Comparison of ENCODE assay signal across 11 mouse cellular contexts in genomic region chr4:22392777-22393473, GRCm38 (mm10). TPM values are rescaled to one million over a fixed set of nuclear protein-coding genes. Genes with fewer than 3 reads are reported as not detected.
DNase-seq lines count a peak whose midpoint lies in the region; ATAC-seq lines count a peak whose summit lies in the region.
"Had no signal": no experiment of that assay in that cellular context is flagged by ENCODE, and none has a peak within 500 bp of the region (broad histone marks: within the 10 kb centered on the region; RNA-seq: fewer than 3 reads in every experiment).

No protein-coding gene starts in this region.

- 66% methylated on average over 13 of the region's 13 CpGs for WGBS in embryonic facial prominence, embryonic 14.5 days
- 75% methylated on average over 13 of the region's 13 CpGs for whole genome bisulfite sequencing in hindbrain, embryonic 10.5 days
- 48% methylated on average over 13 of the region's 13 CpGs for WGBS in midbrain, embryonic 16.5 days

- H3K27ac ChIP-seq in embryonic facial prominence, embryonic 14.5 days (replicated peaks; ENCODE audit: low read depth, low read length), result no peak overlapping the region
- H3K27ac ChIP-seq in hindbrain, embryonic 10.5 days, result peak overlapping the region; percentile 35; the same call in 1 of the 2 replicates
- no peak overlapping the region for H3K27ac ChIP-seq in midbrain, embryonic 16.5 days (ENCODE audit: low read length)
- H3K27ac ChIP-seq: layer of hippocampus, adult 2 months; neural tube, embryonic 15.5 days had no signal

- H3K9me3 ChIP-seq in embryonic facial prominence, embryonic 14.5 days (ENCODE audit: control insufficient read depth, low read length), result no peaks in the 10 kb centered on the region
- no peaks in the 10 kb centered on the region for H3K9me3 ChIP-seq in hindbrain, embryonic 10.5 days
- H3K9me3 ChIP-seq in midbrain, embryonic 16.5 days (replicated peaks; ENCODE audit: control insufficient read depth, low read length, poor library complexity, severe bottlenecking), result no peaks in the 10 kb centered on the region
- H3K9me3 ChIP-seq: neural tube, embryonic 15.5 days had no signal

- DNase-seq in right cerebral cortex, adult 18-20 months, result peak; percentile 39
- no peak for DNase-seq in right cerebral cortex, postnatal 25 days
- DNase-seq in embryonic facial prominence, embryonic 14.5 days (ENCODE audit: low spot score), result peak; percentile 1
- no peak for DNase-seq in hindbrain, embryonic 10.5 days (ENCODE audit: low spot score)
- no peak for DNase-seq in adrenal gland, adult (ENCODE audit: inconsistent age in 2 of 2, low spot score in 1 of 2)
- no peak for DNase-seq in gastrocnemius, postnatal 10 days
- DNase-seq: left cerebral cortex, postnatal 4 days; liver, postnatal 0 days had no signal

- no peaks in the 10 kb centered on the region for H3K4me1 ChIP-seq in embryonic facial prominence, embryonic 14.5 days (ENCODE audit: control insufficient read depth, insufficient read depth, low read length)
- H3K4me1 ChIP-seq in hindbrain, embryonic 10.5 days (replicated peaks), result peaks cover 21% of the 10 kb centered on the region
- peaks cover 8% of the 10 kb centered on the region for H3K4me1 ChIP-seq in midbrain, embryonic 16.5 days (ENCODE audit: control insufficient read depth, insufficient read depth, low read length)
- H3K4me1 ChIP-seq: neural tube, embryonic 15.5 days had no signal

- no peak overlapping the region for H3K4me2 ChIP-seq in embryonic facial prominence, embryonic 14.5 days (ENCODE audit: low read depth, low read length)
- H3K4me2 ChIP-seq in midbrain, embryonic 16.5 days (ENCODE audit: low read length), result no peak overlapping the region; the same call in 1 of the 2 replicates
- H3K4me2 ChIP-seq: neural tube, embryonic 15.5 days had no signal

- ATAC-seq in embryonic facial prominence, embryonic 14.5 days (ENCODE audit: low read depth), result peak; percentile 18; the same call in 1 of the 2 replicates
- peak; percentile 74 for ATAC-seq in midbrain, embryonic 16.5 days
- ATAC-seq: liver, postnatal 0 days had no signal

- no peaks in the 10 kb centered on the region for H3K27me3 ChIP-seq in embryonic facial prominence, embryonic 14.5 days (replicated peaks; ENCODE audit: control insufficient read depth, insufficient read depth, low read length)
- no peaks in the 10 kb centered on the region for H3K27me3 ChIP-seq in hindbrain, embryonic 10.5 days (ENCODE audit: insufficient read depth, poor library complexity, severe bottlenecking)
- no peaks in the 10 kb centered on the region for H3K27me3 ChIP-seq in midbrain, embryonic 16.5 days (ENCODE audit: control insufficient read depth, insufficient read depth, low read depth, low read length)
- H3K27me3 ChIP-seq: neural tube, embryonic 15.5 days had no signal

- no peak overlapping the region for H3K9ac ChIP-seq in embryonic facial prominence, embryonic 14.5 days (ENCODE audit: low read depth, low read length)
- no peak overlapping the region for H3K9ac ChIP-seq in midbrain, embryonic 16.5 days (ENCODE audit: low read depth, low read length)
- H3K9ac ChIP-seq: liver, postnatal 0 days; neural tube, embryonic 15.5 days had no signal

- H3K36me3 ChIP-seq in embryonic facial prominence, embryonic 14.5 days (ENCODE audit: control insufficient read depth, insufficient read depth, low read length), result no peaks in the 10 kb centered on the region; the same call in 1 of the 2 replicates
- H3K36me3 ChIP-seq in hindbrain, embryonic 10.5 days, result 0 out of 2 replicates have a peak, but pooled peaks cover 6% of the 10 kb centered on the region
- no peaks in the 10 kb centered on the region for H3K36me3 ChIP-seq in midbrain, embryonic 16.5 days (ENCODE audit: control insufficient read depth, insufficient read depth, low read length)
- H3K36me3 ChIP-seq: neural tube, embryonic 15.5 days had no signal

- H3K4me3 ChIP-seq in embryonic facial prominence, embryonic 14.5 days (ENCODE audit: low read depth, low read length), result no peak overlapping the region
- no peak overlapping the region for H3K4me3 ChIP-seq in hindbrain, embryonic 10.5 days
- H3K4me3 ChIP-seq in midbrain, embryonic 16.5 days (ENCODE audit: low read depth, low read length), result no peak overlapping the region
- H3K4me3 ChIP-seq: layer of hippocampus, adult 2 months; neural tube, embryonic 15.5 days had no signal

RNA-seq across cellular contexts. Expression of gene Fbxl4, which starts 35.6 kb away (rescaled TPM):
- 15.4 and 15.6 TPM in 2 replicates for polyA plus RNA-seq in embryonic facial prominence, embryonic 14.5 days (2014; fragmentation: Nextera tagmentation; extraction: Ambion mirVana)
- polyA plus RNA-seq in hindbrain, embryonic 10.5 days (2016; fragmentation: Nextera tagmentation; extraction: Ambion mirVana), result 6.9 and 9.2 TPM in 2 replicates
- polyA plus RNA-seq in midbrain, embryonic 16.5 days (2015; fragmentation: Nextera tagmentation; extraction: Ambion mirVana), result 15.8 and 17.3 TPM in 2 replicates
- 10 to 100 TPM; 14.1 to 16.0 TPM for total RNA-seq in gastrocnemius, postnatal 10 days (2021)

Comparison
In these comparisons a context has a peak if more than half of its experiments do, and no peak if none do; other contexts are left out.
1. DNase-seq: peak in right cerebral cortex, adult 18-20 months (single experiment) and embryonic facial prominence, embryonic 14.5 days (single experiment); none in right cerebral cortex, postnatal 25 days (single experiment), hindbrain, embryonic 10.5 days (single experiment), adrenal gland, adult (0 of 2) and gastrocnemius, postnatal 10 days (single experiment).